Mouse (Mus musculus) spleen, adult 2 months (tissue): ENCODE measurements around the gene Kcnt1. TPM values are rescaled to one million over a fixed set of nuclear protein-coding genes. Genes with fewer than 3 reads are reported as not detected.
A peak's percentile ranks its signal among the peaks of the same experiment; 100 is the strongest.

ENCODE experiments used
- DNase-seq, 2 experiments: peaks; one replicate each; pipeline versions ENCODE4 v3.0.0 to v3.0.0-alpha.2; 2012 to 2021; ENCODE audit warnings: low spot score in 2 of 2, low read depth in 1 of 2
- H3K27ac ChIP-seq: fragments of 200-500 bp; 2 replicates; pipeline ENCODE4 v1.5.1; 2012; ENCODE audit warnings: low read length, inconsistent platforms; ENCODE audit not compliant: insufficient read depth
- H3K27me3 ChIP-seq: fragments of 200-500 bp; 2 replicates; pipeline ENCODE4 v1.6.1; 2012; ENCODE audit warnings: mild to moderate bottlenecking, moderate library complexity, low read length, inconsistent platforms; ENCODE audit not compliant: control insufficient read depth, insufficient read depth
- H3K36me3 ChIP-seq: fragments of 200-500 bp; 2 replicates; pipeline ENCODE4 v1.6.1; 2012; ENCODE audit warnings: mild to moderate bottlenecking, low read length, inconsistent platforms; ENCODE audit not compliant: control insufficient read depth, insufficient read depth
- H3K4me1 ChIP-seq: fragments of 200-500 bp; 2 replicates; pipeline ENCODE4 v1.6.1; 2011; ENCODE audit warnings: inconsistent platforms; ENCODE audit not compliant: control insufficient read depth, insufficient read depth, insufficient read length
- H3K4me3 ChIP-seq: fragments of 200-500 bp; 2 replicates; pipeline ENCODE4 v1.5.1; 2011; ENCODE audit warnings: mild to moderate bottlenecking, inconsistent platforms; ENCODE audit not compliant: insufficient read depth, insufficient read length; ENCODE audit errors: extremely low read depth
- CTCF ChIP-seq: fragments of 200-500 bp; IDR thresholded peaks from 2 replicates; pipeline ENCODE4 v1.5.1; 2011; ENCODE audit warnings: mild to moderate bottlenecking, inconsistent platforms; ENCODE audit not compliant: insufficient read depth, insufficient read length, insufficient replicate concordance; ENCODE audit errors: extremely low read depth
- POLR2A ChIP-seq: fragments of 200-500 bp; IDR thresholded peaks from 2 replicates; pipeline ENCODE4 v1.6.1; 2011; ENCODE audit warnings: low read depth, low read length, inconsistent platforms
- WGBS: fragments of 180-500 bp; shearing (Covaris S2); methylation state at CpG from one replicate; pipeline ENCODE4 v1.1.7; 2018; 5-methylcytosine and 5-hydroxymethylcytosine counted together
- polyA plus RNA-seq: library from polyadenylated mRNA; depleted of rRNA; stranded (reverse); fragments of >200 nt; gene quantifications from 2 replicates; pipeline ENCODE4 v1.2.3, GENCODE M21; 2012

Kcnt1 gene
- polyA plus RNA-seq, 1 experiment = 0.40 TPM

DNA sequence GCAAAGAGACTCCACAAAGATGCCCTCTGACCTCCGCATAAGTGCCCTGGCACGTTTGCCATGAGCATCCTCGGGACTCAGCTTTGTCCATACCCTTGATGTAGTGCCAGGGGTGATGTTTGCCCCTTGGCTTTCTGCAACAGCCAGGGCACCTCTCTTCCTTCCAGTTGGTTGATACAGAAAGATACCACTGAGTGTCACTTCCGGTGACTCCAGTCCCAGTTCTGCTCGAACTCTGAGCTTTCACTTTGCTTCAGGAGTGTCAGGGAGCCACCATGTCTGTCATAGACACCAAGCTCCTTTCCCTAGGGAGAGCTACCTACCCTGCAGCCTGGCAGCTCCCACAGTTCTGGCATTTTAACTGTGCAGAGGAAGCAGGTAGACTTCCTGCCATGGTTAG is 9.5 kb upstream of the Kcnt1 start:
- Histone ChIP-seq H3K36me3 (no peaks in the 10 kb centered on the region), H3K27ac (no peak overlapping the region), H3K27me3 (no peaks in the 10 kb centered on the region), H3K4me3 (peak overlapping the region; percentile 35; the same call in 1 of the 2 replicates), H3K4me1 (peaks cover 3% of the 10 kb centered on the region; the same call in 1 of the 2 replicates)
- 47% methylated on average over 5 of the region's 5 CpGs for WGBS
- DNase-seq = no peak
- no peak for TF ChIP-seq POLR2A
- no peak for TF ChIP-seq CTCF

DNA sequence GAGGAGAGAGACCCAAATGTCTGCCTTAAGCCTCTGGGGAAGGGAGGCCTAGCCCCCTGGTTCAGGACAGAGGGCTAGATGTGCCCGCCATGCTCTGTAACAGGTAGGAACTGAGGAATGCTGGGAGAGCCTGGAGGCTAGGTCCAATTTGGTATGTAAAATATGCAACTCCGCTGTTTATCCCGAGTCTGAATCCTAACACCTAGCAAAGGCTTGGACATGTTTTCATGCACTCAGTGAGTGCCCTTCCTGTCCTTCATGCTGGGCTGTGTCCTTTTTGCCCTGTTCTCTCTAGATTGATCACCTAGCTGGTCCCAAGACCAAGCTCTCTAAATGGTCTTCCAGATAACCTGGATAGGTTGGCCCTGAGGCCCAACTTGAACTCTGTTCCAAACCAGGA is 3.6 kb upstream of the Kcnt1 start:
- no peak for DNase-seq
- no peak for TF ChIP-seq POLR2A
- no peak for TF ChIP-seq CTCF
- no peaks in the 10 kb centered on the region for H3K36me3 ChIP-seq
- peaks cover 3% of the 10 kb centered on the region; the same call in 1 of the 2 replicates for H3K4me1 ChIP-seq
- peaks cover 9% of the 10 kb centered on the region; the same call in 1 of the 2 replicates for H3K27me3 ChIP-seq
- no peak overlapping the region for H3K27ac ChIP-seq
- 93% methylated on average over 3 of the region's 3 CpGs for WGBS
- H3K4me3 ChIP-seq = no peak overlapping the region

DNA sequence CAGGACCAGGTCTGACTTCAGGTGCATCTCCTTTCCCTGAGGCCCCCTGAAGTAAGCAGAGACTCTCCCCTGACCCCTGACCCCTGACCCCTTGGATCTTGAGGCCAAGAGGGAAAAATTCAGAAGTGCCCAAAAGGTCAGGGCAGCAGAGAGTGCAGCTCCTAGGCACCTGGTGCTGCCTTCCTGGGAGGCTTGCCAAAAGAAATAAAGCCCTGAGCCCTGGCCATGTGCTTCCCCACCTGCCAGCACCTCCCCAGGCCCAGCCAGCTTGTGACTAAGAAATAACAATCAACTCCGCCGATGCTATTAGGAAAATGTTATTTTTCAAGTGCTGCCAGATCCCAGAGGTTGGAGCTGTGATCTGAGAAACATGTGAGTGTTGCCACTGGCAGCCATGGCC is 1.5 kb upstream of the Kcnt1 start:
- H3K27me3 ChIP-seq = peaks cover 10% of the 10 kb centered on the region; the same call in 1 of the 2 replicates
- 87% methylated on average over 2 of the region's 2 CpGs for WGBS
- TF ChIP-seq POLR2A (no peak), CTCF (no peak)
- no peaks in the 10 kb centered on the region for H3K36me3 ChIP-seq
- DNase-seq = no peak
- no peak overlapping the region for H3K4me3 ChIP-seq
- H3K4me1 ChIP-seq = peaks cover 3% of the 10 kb centered on the region; the same call in 1 of the 2 replicates
- H3K27ac ChIP-seq = no peak overlapping the region

DNA sequence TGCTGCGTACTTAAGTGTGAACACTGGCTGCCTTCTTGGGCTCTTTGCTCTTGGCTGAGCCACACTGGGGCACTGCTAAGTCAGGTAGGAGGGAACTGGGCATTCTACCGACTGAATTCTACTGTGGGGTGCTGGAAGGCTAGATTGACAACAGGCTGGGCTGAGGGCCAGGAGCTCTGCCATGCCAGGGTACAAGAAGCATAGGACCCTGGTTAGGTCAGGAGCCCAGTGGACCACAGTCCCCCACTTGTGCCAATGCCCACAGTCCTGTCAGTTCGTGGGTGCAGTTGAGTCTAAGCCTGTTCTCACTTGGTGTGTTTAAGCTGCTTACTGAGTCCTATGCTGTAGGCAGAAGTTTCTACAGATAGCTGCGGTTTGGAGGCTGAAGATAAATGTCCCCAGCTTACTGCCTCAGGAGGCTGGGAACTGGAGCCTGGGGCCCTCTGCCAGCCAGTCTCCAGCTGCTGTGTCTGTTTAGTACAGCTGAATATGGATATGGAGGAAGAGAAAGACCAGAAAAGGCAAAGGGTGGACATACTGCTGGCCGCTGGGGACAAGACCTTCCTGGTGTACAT is 751 bp upstream of the Kcnt1 start:
- Histone ChIP-seq H3K4me3 (no peak overlapping the region), H3K4me1 (peaks cover 3% of the 10 kb centered on the region; the same call in 1 of the 2 replicates), H3K36me3 (no peaks in the 10 kb centered on the region), H3K27me3 (peaks cover 10% of the 10 kb centered on the region; the same call in 1 of the 2 replicates), H3K27ac (no peak overlapping the region)
- TF ChIP-seq POLR2A = no peak
- TF ChIP-seq CTCF = no peak
- 68% methylated on average over 5 of the region's 5 CpGs for WGBS
- DNase-seq = no peak

DNA sequence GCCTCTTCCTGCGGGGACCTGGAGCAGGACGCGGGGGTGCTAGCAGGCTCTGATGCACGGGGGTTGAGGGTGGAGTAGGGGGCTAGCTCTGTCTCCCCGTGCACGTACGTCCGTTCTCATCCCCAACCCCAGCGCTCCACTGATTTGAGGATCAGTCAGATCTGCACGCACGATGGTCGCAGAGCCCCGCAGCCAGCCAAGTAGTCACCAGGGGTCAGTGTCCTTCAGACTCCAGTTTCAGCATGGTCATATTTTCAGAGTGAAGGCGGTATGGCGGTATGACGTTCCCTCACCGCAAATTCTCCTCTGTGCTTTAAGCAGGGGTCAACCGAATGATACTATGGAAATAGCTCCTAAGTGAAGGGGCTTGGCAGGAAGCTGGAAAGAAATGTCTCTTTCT is 696 bp downstream of the Kcnt1 start:
- H3K27ac ChIP-seq = no peak overlapping the region
- 7% methylated on average over 18 of the region's 18 CpGs for WGBS
- no peak for DNase-seq
- peaks cover 10% of the 10 kb centered on the region; the same call in 1 of the 2 replicates for H3K27me3 ChIP-seq
- peaks cover 3% of the 10 kb centered on the region; the same call in 1 of the 2 replicates for H3K4me1 ChIP-seq
- no peak overlapping the region for H3K4me3 ChIP-seq
- no peaks in the 10 kb centered on the region for H3K36me3 ChIP-seq
- no peak for TF ChIP-seq POLR2A
- no peak for TF ChIP-seq CTCF

DNA sequence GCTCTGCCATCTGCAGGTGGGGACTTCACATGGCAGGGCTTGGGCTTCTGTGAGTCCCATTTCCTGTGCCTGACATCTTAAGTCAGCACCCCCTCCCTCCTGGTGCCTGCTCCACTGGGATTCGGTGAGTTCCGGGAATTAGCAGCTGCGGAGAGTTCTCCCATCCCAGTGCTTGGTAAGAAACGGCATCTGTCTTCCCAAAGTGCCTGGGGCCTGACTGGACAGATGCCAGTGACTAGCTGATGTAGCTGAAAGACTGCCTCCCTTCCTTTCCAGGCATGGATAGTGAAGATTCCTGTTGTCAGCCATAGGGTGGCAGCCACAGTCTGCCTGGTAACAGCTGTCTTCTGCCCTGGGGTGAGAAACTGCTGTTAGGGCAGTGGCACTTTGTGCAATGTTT is 1.9 kb downstream of the Kcnt1 start:
- Histone ChIP-seq H3K4me3 (no peak overlapping the region), H3K27ac (no peak overlapping the region), H3K36me3 (no peaks in the 10 kb centered on the region), H3K27me3 (peaks cover 10% of the 10 kb centered on the region; the same call in 1 of the 2 replicates), H3K4me1 (peaks cover 3% of the 10 kb centered on the region; the same call in 1 of the 2 replicates)
- 30% methylated on average over 4 of the region's 4 CpGs for WGBS
- DNase-seq = no peak
- TF ChIP-seq POLR2A (no peak), CTCF (no peak)

DNA sequence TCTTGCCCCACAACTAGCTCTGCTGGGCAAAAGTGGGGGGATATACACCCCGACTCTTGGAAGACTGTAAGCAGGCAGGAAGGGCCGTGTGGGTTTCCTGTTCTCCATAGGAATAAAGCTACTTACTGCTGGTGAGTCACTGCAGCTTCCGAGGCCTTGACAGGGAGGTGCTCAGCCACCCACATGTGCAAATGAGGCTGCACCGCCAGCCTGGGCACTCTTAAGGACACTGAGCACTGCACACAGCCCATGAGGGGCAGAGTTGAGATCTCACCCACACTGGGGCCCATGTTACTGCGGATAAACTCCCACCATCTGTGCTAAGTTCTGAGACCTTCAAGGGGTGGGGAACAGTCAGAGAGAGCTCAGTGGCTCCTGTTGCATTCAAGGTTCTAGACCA is 3.1 kb downstream of the Kcnt1 start:
- peaks cover 3% of the 10 kb centered on the region; the same call in 1 of the 2 replicates for H3K4me1 ChIP-seq
- TF ChIP-seq POLR2A (no peak), CTCF (no peak)
- DNase-seq = no peak
- H3K27ac ChIP-seq = no peak overlapping the region
- H3K27me3 ChIP-seq = peaks cover 10% of the 10 kb centered on the region; the same call in 1 of the 2 replicates
- WGBS = 51% methylated on average over 5 of the region's 5 CpGs
- H3K36me3 ChIP-seq = no peaks in the 10 kb centered on the region
- H3K4me3 ChIP-seq = no peak overlapping the region
